ENCODE assay signal across 18 mouse cellular contexts in genomic region chr4:117191804-117192203, GRCm38 (mm10). TPM values are rescaled to one million over a fixed set of nuclear protein-coding genes. Genes with fewer than 3 reads are reported as not detected.
"Had no signal": no experiment of that assay in that cellular context is flagged by ENCODE, and none has a peak within 500 bp of the region (broad histone marks: within the 10 kb centered on the region; RNA-seq: fewer than 3 reads in every experiment).

No protein-coding gene starts in this region.

- H3K36me3 ChIP-seq: lung, embryonic 15.5 days; midbrain, embryonic 10.5 days; midbrain, embryonic 13.5 days; stomach, embryonic 15.5 days had no signal

- H3K27ac ChIP-seq: left cerebral cortex, adult 2 months; lung, embryonic 15.5 days; midbrain, embryonic 10.5 days; midbrain, embryonic 13.5 days; stomach, embryonic 15.5 days had no signal

- H3K4me2 ChIP-seq: lung, embryonic 15.5 days; midbrain, embryonic 13.5 days; stomach, embryonic 15.5 days had no signal

- ATAC-seq: intestine, postnatal 0 days; midbrain, embryonic 13.5 days had no signal

- H3K4me3 ChIP-seq: left cerebral cortex, adult 2 months; lung, embryonic 15.5 days; midbrain, embryonic 10.5 days; midbrain, embryonic 13.5 days; stomach, embryonic 15.5 days had no signal

- H3K9me3 ChIP-seq: lung, embryonic 15.5 days; midbrain, embryonic 10.5 days; midbrain, embryonic 13.5 days; stomach, embryonic 15.5 days had no signal

- H3K4me1 ChIP-seq: stomach, embryonic 15.5 days had no signal

- H3K9ac ChIP-seq: lung, embryonic 15.5 days; stomach, embryonic 15.5 days had no signal

- H3K27me3 ChIP-seq: lung, embryonic 15.5 days; megakaryocyte, embryonic 14.5 days; midbrain, embryonic 13.5 days; stomach, embryonic 15.5 days had no signal

- DNase-seq: kidney, adult 2 months; kidney, postnatal 10 days; kidney, postnatal 36 days; layer of hippocampus, postnatal 36 days; lung, adult 18-20 months; lung, postnatal 10 days; lung, postnatal 36 days; right cerebral cortex, adult 18-20 months; right cerebral cortex, postnatal 25 days; spleen, adult 18-20 months; thymus, postnatal 25 days had no signal

RNA-seq across cellular contexts. Expression of gene Kif2c, which starts 9.4 kb away (rescaled TPM):
- total RNA-seq: left cerebral cortex, adult 2 months had no signal
